Mouse (Mus musculus) CH12.LX (cell line): ENCODE measurements around the gene Rab36.

Experiments
- CTCF ChIP-seq, 2 experiments: IDR thresholded peaks in 1 of 2; conservative IDR thresholded peaks in 1 of 2; 2 replicates each; pipeline ENCODE4 v1.5.1; 2011 to 2012; ENCODE audit warnings: low read depth in 2 of 2, low read length in 2 of 2, improper control_type of control experiment in 1 of 2, inconsistent platforms in 1 of 2, mild to moderate bottlenecking in 1 of 2, moderate library complexity in 1 of 2
- EP300 ChIP-seq: IDR thresholded peaks from 2 replicates; pipeline ENCODE4 v1.6.1; 2011; ENCODE audit warnings: low read length, improper control_type of control experiment
- NELFE ChIP-seq: IDR thresholded peaks from 2 replicates; pipeline ENCODE4 v1.6.1; 2011; ENCODE audit warnings: low read depth, low read length, improper control_type of control experiment

- TF ChIP-seq EP300 (no peak), CTCF (conservative IDR thresholded peaks at IDR 0.05 in 1 of 2, IDR thresholded peaks at IDR 0.05 in 1 of 2; ENCODE audit: low read depth in 2 of 2, low read length in 2 of 2) (no peak), NELFE (no peak)
Observed at GRCm38 (mm10) chr10:75010704-75011103, 26.2 kb upstream of the Rab36 start.
